Mouse (Mus musculus): ENCODE data around the gene Myl3. TPM values are rescaled to one million over a fixed set of nuclear protein-coding genes. Genes with fewer than 3 reads are reported as not detected.
A peak's percentile ranks its signal among the peaks of the same experiment; 100 is the strongest.

Gene Myl3
- polyA plus RNA-seq, 1 experiment from 2014 or later = 1.1 TPM

DNA sequence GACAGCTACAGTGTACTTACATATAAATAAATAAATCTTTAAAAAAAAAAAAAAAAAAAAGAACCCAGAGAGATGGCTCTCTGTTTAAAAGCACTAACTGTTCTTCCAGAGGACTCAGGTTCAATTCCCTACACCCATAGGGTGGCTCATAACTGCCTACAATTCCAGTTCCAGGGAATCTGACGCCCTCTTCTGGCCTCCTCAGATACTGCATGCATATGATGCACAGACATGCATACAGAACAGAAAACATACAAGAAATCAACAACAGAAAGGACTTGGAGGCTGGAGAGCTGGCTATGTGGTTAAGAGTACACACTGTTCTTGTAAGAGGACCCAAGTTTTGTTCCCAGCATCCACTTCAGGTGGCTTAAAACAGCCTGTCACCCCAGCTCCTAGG lies 3.6 kb upstream of the Myl3 start:
- peaks cover 13% of the 10 kb centered on the region for H3K27me3 ChIP-seq (replicated peaks; ENCODE audit: control insufficient read depth, insufficient read depth, low read length)
- H3K4me3 ChIP-seq (ENCODE audit: low read length) = no peak overlapping the region
- ATAC-seq = no peak
- H3K9me3 ChIP-seq (ENCODE audit: control insufficient read depth, low read length) = no peaks in the 10 kb centered on the region
- peaks cover 9% of the 10 kb centered on the region for H3K4me1 ChIP-seq (ENCODE audit: control insufficient read depth, insufficient read depth, low read depth, low read length)
- WGBS = 16% methylated on average over 1 of the region's 1 CpGs
- H3K4me2 ChIP-seq (ENCODE audit: low read length) = no peak overlapping the region
- no peaks in the 10 kb centered on the region for H3K36me3 ChIP-seq (ENCODE audit: control insufficient read depth, insufficient read depth, low read length)
- H3K27ac ChIP-seq (ENCODE audit: low read depth, low read length) = no peak overlapping the region
- H3K9ac ChIP-seq (ENCODE audit: low read depth, low read length) = no peak overlapping the region

DNA sequence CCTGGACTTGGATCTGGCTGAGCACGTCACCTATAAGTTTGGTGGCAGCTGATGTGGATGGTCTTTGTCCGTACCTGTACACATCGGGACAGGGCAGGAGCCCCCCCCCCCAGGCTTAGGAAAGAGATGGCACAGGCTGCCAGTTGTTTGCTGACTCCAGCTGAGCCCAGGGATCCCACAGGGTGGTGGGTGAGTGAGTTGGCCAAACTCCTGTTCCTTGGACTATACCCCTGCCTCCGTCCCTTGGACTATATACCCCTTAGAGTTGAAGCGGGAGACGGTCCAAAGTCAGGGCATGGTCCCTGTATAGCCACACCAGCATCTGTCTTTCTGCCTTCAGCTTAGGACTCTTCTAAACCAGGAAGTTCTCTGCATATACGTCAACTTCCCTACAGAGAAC lies 1.7 kb upstream of the Myl3 start:
- Histone ChIP-seq H3K27ac (ENCODE audit: low read depth, low read length) (no peak overlapping the region), H3K4me1 (ENCODE audit: control insufficient read depth, insufficient read depth, low read depth, low read length) (peaks cover 6% of the 10 kb centered on the region), H3K4me3 (ENCODE audit: low read length) (no peak overlapping the region), H3K4me2 (ENCODE audit: low read length) (no peak overlapping the region), H3K9me3 (ENCODE audit: control insufficient read depth, low read length) (no peaks in the 10 kb centered on the region), H3K36me3 (ENCODE audit: control insufficient read depth, insufficient read depth, low read length) (no peaks in the 10 kb centered on the region), H3K27me3 (replicated peaks; ENCODE audit: control insufficient read depth, insufficient read depth, low read length) (peaks cover 19% of the 10 kb centered on the region), H3K9ac (ENCODE audit: low read depth, low read length) (no peak overlapping the region)
- no peak for ATAC-seq
- WGBS = 88% methylated on average over 7 of the region's 7 CpGs

- Histone ChIP-seq H3K4me1 (ENCODE audit: control insufficient read depth, insufficient read depth, low read depth, low read length) (peaks cover 6% of the 10 kb centered on the region), H3K27me3 (replicated peaks; ENCODE audit: control insufficient read depth, insufficient read depth, low read length) (peaks cover 19% of the 10 kb centered on the region), H3K4me2 (ENCODE audit: low read length) (peak overlapping the region; percentile 73), H3K9ac (ENCODE audit: low read depth, low read length) (peak overlapping the region; percentile 79), H3K4me3 (ENCODE audit: low read length) (peak overlapping the region; percentile 64), H3K36me3 (ENCODE audit: control insufficient read depth, insufficient read depth, low read length) (no peaks in the 10 kb centered on the region), H3K9me3 (ENCODE audit: control insufficient read depth, low read length) (no peaks in the 10 kb centered on the region), H3K27ac (ENCODE audit: low read depth, low read length) (peak overlapping the region; percentile 50)
- peak; percentile 74 for ATAC-seq
- 0% methylated on average over 43 of the region's 71 CpGs for whole genome bisulfite sequencing
Measured at GRCm38 (mm10) chr9:110742295-110742950, 762 bp downstream of the Myl3 start.

- Histone ChIP-seq H3K4me1 (ENCODE audit: control insufficient read depth, insufficient read depth, low read depth, low read length) (peaks cover 6% of the 10 kb centered on the region), H3K9me3 (ENCODE audit: control insufficient read depth, low read length) (no peaks in the 10 kb centered on the region), H3K9ac (ENCODE audit: low read depth, low read length) (peak overlapping the region; percentile 79), H3K27me3 (replicated peaks; ENCODE audit: control insufficient read depth, insufficient read depth, low read length) (peaks cover 19% of the 10 kb centered on the region), H3K36me3 (ENCODE audit: control insufficient read depth, insufficient read depth, low read length) (no peaks in the 10 kb centered on the region), H3K4me3 (ENCODE audit: low read length) (peak overlapping the region; percentile 64), H3K4me2 (ENCODE audit: low read length) (peak overlapping the region; percentile 73), H3K27ac (ENCODE audit: low read depth, low read length) (peak overlapping the region; percentile 50)
- peak; percentile 15; the same call in 1 of the 2 replicates for ATAC-seq
- WGBS = 1% methylated on average over 32 of the region's 49 CpGs
Measured at GRCm38 (mm10) chr9:110742951-110743455, 1.3 kb downstream of the Myl3 start.

- H3K36me3 ChIP-seq (ENCODE audit: control insufficient read depth, insufficient read depth, low read length) = no peaks in the 10 kb centered on the region
- peak overlapping the region; percentile 64 for H3K4me3 ChIP-seq (ENCODE audit: low read length)
- H3K27ac ChIP-seq (ENCODE audit: low read depth, low read length) = peak overlapping the region; percentile 12; the same call in 1 of the 2 replicates
- H3K9ac ChIP-seq (ENCODE audit: low read depth, low read length) = peak overlapping the region; percentile 79
- peak overlapping the region; percentile 73 for H3K4me2 ChIP-seq (ENCODE audit: low read length)
- H3K9me3 ChIP-seq (ENCODE audit: control insufficient read depth, low read length) = no peaks in the 10 kb centered on the region
- H3K27me3 ChIP-seq (replicated peaks; ENCODE audit: control insufficient read depth, insufficient read depth, low read length) = peaks cover 19% of the 10 kb centered on the region
- H3K4me1 ChIP-seq (ENCODE audit: control insufficient read depth, insufficient read depth, low read depth, low read length) = peaks cover 6% of the 10 kb centered on the region
- 3% methylated on average over 42 of the region's 63 CpGs for WGBS
- 0 out of 2 replicates have a peak, but pooled peaks have one; percentile 28 for ATAC-seq
Measured at GRCm38 (mm10) chr9:110743456-110744323, 2.0 kb downstream of the Myl3 start.

- Histone ChIP-seq H3K27ac (ENCODE audit: low read depth, low read length) (no peak overlapping the region), H3K9me3 (ENCODE audit: control insufficient read depth, low read length) (no peaks in the 10 kb centered on the region), H3K4me2 (ENCODE audit: low read length) (no peak overlapping the region), H3K9ac (ENCODE audit: low read depth, low read length) (no peak overlapping the region), H3K4me3 (ENCODE audit: low read length) (no peak overlapping the region), H3K36me3 (ENCODE audit: control insufficient read depth, insufficient read depth, low read length) (no peaks in the 10 kb centered on the region), H3K4me1 (ENCODE audit: control insufficient read depth, insufficient read depth, low read depth, low read length) (peaks cover 6% of the 10 kb centered on the region), H3K27me3 (replicated peaks; ENCODE audit: control insufficient read depth, insufficient read depth, low read length) (peaks cover 16% of the 10 kb centered on the region)
- ATAC-seq = no peak
- 17% methylated on average over 5 of the region's 5 CpGs for WGBS
Measured at GRCm38 (mm10) chr9:110745752-110746151, 4.1 kb downstream of the Myl3 start.

DNA sequence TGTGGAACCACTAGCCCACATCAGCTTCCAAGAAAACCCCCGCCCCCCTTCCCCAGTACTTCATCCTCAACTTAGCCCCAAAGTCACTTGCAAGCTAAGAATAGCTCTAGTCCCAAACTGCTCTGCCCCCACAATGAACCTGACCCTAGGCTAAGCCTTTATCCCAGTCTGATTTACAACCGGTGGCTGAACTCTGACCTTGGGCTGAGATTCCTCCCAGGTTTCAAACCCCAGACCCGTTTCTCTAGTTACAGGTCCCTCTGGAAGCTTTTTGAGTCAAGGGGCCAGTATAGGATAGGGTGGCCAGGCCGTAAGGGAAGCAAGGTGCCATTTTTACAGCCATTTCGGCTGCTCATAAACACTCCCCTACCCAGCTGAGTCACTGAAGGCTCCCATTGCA lies 4.6 kb downstream of the Myl3 start:
- Histone ChIP-seq H3K4me2 (ENCODE audit: low read length) (no peak overlapping the region), H3K27me3 (replicated peaks; ENCODE audit: control insufficient read depth, insufficient read depth, low read length) (peaks cover 12% of the 10 kb centered on the region), H3K4me1 (ENCODE audit: control insufficient read depth, insufficient read depth, low read depth, low read length) (peaks cover 6% of the 10 kb centered on the region), H3K4me3 (ENCODE audit: low read length) (no peak overlapping the region), H3K9ac (ENCODE audit: low read depth, low read length) (no peak overlapping the region), H3K36me3 (ENCODE audit: control insufficient read depth, insufficient read depth, low read length) (no peaks in the 10 kb centered on the region), H3K9me3 (ENCODE audit: control insufficient read depth, low read length) (no peaks in the 10 kb centered on the region), H3K27ac (ENCODE audit: low read depth, low read length) (no peak overlapping the region)
- WGBS = 41% methylated on average over 5 of the region's 5 CpGs
- ATAC-seq = no peak

GRCm38 (mm10) chr9:110746961-110747360 lies 5.3 kb downstream of the Myl3 start, which contains the start of gene Pth1r:
Gene Pth1r, minus strand, starts transcription at chr9:110747145.
- H3K9me3 ChIP-seq (ENCODE audit: control insufficient read depth, low read length) = no peaks in the 10 kb centered on the region
- H3K27me3 ChIP-seq (replicated peaks; ENCODE audit: control insufficient read depth, insufficient read depth, low read length) = peaks cover 9% of the 10 kb centered on the region
- no peak within 1 kb of the TSS for H3K4me2 ChIP-seq (ENCODE audit: low read length)
- H3K4me1 ChIP-seq (ENCODE audit: control insufficient read depth, insufficient read depth, low read depth, low read length) = peaks cover 3% of the 10 kb centered on the region
- H3K9ac ChIP-seq (ENCODE audit: low read depth, low read length) = no peak within 1 kb of the TSS
- no peak within 1 kb of the TSS for H3K4me3 ChIP-seq (ENCODE audit: low read length)
- no peak for ATAC-seq
- H3K27ac ChIP-seq (ENCODE audit: low read depth, low read length) = no peak within 1 kb of the TSS
- 54% methylated on average over 7 of the region's 7 CpGs for WGBS
- no peaks in the 10 kb centered on the region for H3K36me3 ChIP-seq (ENCODE audit: control insufficient read depth, insufficient read depth, low read length)

DNA sequence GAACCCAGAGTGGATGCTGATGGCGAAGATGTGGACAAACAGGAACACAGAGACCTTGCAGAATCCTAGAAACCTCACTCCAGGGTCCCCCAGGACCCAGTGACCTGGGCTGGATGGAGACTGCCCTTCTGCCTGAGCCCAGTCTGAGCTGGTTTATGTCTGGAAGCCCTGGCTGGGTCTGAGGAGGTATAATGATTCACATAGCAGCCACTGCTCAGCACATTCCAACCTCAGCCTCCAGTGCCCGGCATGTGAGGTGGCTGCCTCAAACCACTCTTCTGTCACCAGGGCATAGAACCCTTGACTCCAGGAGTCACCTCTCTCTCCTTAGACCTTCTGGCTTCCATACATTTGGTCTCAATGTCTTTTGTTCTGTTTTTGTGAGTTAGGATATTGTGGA lies 6.8 kb downstream of the Myl3 start:
- ATAC-seq = no peak
- Histone ChIP-seq H3K4me1 (ENCODE audit: control insufficient read depth, insufficient read depth, low read depth, low read length) (no peaks in the 10 kb centered on the region; the same call in 1 of the 2 replicates), H3K36me3 (ENCODE audit: control insufficient read depth, insufficient read depth, low read length) (no peaks in the 10 kb centered on the region), H3K4me2 (ENCODE audit: low read length) (no peak overlapping the region), H3K27me3 (replicated peaks; ENCODE audit: control insufficient read depth, insufficient read depth, low read length) (peaks cover 9% of the 10 kb centered on the region), H3K9ac (ENCODE audit: low read depth, low read length) (no peak overlapping the region), H3K27ac (ENCODE audit: low read depth, low read length) (no peak overlapping the region), H3K9me3 (ENCODE audit: control insufficient read depth, low read length) (no peaks in the 10 kb centered on the region), H3K4me3 (ENCODE audit: low read length) (no peak overlapping the region)
- WGBS = 90% methylated on average over 2 of the region's 2 CpGs
